Mouse (Mus musculus) olfactory bulb, adult 2 months (tissue): ENCODE results near the gene Mogat1. TPM values are rescaled to one million over a fixed set of nuclear protein-coding genes. Genes with fewer than 3 reads are reported as not detected.

Experiments used
- H3K27ac ChIP-seq: fragments of 200-500 bp; 2 replicates; pipeline ENCODE4 v1.5.1; 2012; ENCODE audit warnings: low read depth, low read length; ENCODE audit not compliant: insufficient read depth
- H3K4me1 ChIP-seq: fragments of 200-500 bp; 2 replicates; pipeline ENCODE4 v1.6.1; 2012; ENCODE audit warnings: low read length; ENCODE audit not compliant: control insufficient read depth, insufficient read depth
- H3K4me3 ChIP-seq: fragments of 200-500 bp; 2 replicates; pipeline ENCODE4 v1.5.1; 2012; ENCODE audit warnings: mild to moderate bottlenecking, low read depth, low read length, moderate library complexity; ENCODE audit not compliant: insufficient read depth
- CTCF ChIP-seq: fragments of 200-500 bp; IDR thresholded peaks from 2 replicates; pipeline ENCODE4 v1.5.1; 2012; ENCODE audit warnings: low read depth, mild to moderate bottlenecking, low read length, moderate library complexity; ENCODE audit not compliant: insufficient read depth
- POLR2A ChIP-seq: fragments of 200-500 bp; IDR thresholded peaks from 2 replicates; pipeline ENCODE4 v1.6.1; 2012; ENCODE audit warnings: mild to moderate bottlenecking, low read depth, low read length, moderate library complexity; ENCODE audit not compliant: insufficient read depth
- WGBS: fragments of 180-500 bp; shearing (Covaris S2); methylation state at CpG from one replicate; pipeline ENCODE4 v1.1.7; 2018; 5-methylcytosine and 5-hydroxymethylcytosine counted together
- polyA plus RNA-seq: library from polyadenylated mRNA; stranded (reverse); fragments of >200 nt; gene quantifications from 2 replicates; pipeline ENCODE4 v1.2.4, GENCODE M21; 2012; ENCODE audit warnings: low replicate concordance; ENCODE audit not compliant: missing spikeins, insufficient read depth, insufficient read length

The Mogat1 gene
- polyA plus RNA-seq, 1 experiment: not detected

- H3K27ac ChIP-seq: no peak overlapping the region
- 72% methylated on average over 2 of the region's 2 CpGs for WGBS
- no peaks in the 10 kb centered on the region for H3K4me1 ChIP-seq
- H3K4me3 ChIP-seq: no peak overlapping the region
- TF ChIP-seq CTCF: no peak
- no peak for TF ChIP-seq POLR2A
These were observed 56.2 kb downstream of the Mogat1 start for GRCm38 (mm10) chr1:78566963-78567362.

- WGBS: 49% methylated on average over 6 of the region's 6 CpGs
- TF ChIP-seq POLR2A (no peak), CTCF (no peak)
- Histone ChIP-seq H3K4me1 (no peaks in the 10 kb centered on the region), H3K27ac (no peak overlapping the region), H3K4me3 (no peak overlapping the region)
These were observed 56.6 kb downstream of the Mogat1 start for GRCm38 (mm10) chr1:78567421-78567820.

GRCm38 (mm10) chr1:78567834-78568507 is 57.2 kb downstream of the Mogat1 start:
- WGBS: 40% methylated on average over 8 of the region's 8 CpGs
- Histone ChIP-seq H3K4me1 (no peaks in the 10 kb centered on the region), H3K4me3 (no peak overlapping the region), H3K27ac (no peak overlapping the region)
- no peak for TF ChIP-seq CTCF
- no peak for TF ChIP-seq POLR2A

GRCm38 (mm10) chr1:78569617-78570016 is 58.8 kb downstream of the Mogat1 start:
- no peaks in the 10 kb centered on the region for H3K4me1 ChIP-seq
- H3K4me3 ChIP-seq: no peak overlapping the region
- 71% methylated on average over 5 of the region's 5 CpGs for WGBS
- H3K27ac ChIP-seq: no peak overlapping the region
- TF ChIP-seq CTCF: no peak
- TF ChIP-seq POLR2A: no peak

- no peaks in the 10 kb centered on the region; the same call in 1 of the 2 replicates for H3K4me1 ChIP-seq
- TF ChIP-seq CTCF (no peak), POLR2A (no peak)
- H3K27ac ChIP-seq: no peak overlapping the region
- 58% methylated on average over 2 of the region's 2 CpGs for WGBS
- H3K4me3 ChIP-seq: no peak overlapping the region
These were observed 74.3 kb downstream of the Mogat1 start for GRCm38 (mm10) chr1:78585080-78585479.

GRCm38 (mm10) chr1:78586986-78587385 is 76.2 kb downstream of the Mogat1 start:
- Histone ChIP-seq H3K4me1 (peaks cover 2% of the 10 kb centered on the region; the same call in 1 of the 2 replicates), H3K4me3 (no peak overlapping the region), H3K27ac (no peak overlapping the region)
- 49% methylated on average over 4 of the region's 4 CpGs for WGBS
- TF ChIP-seq CTCF: no peak
- no peak for TF ChIP-seq POLR2A

Other genes starting within 250 kb of the Mogat1 start
- not detected in 2 replicates for gene Sgpp2, start 200.6 kb upstream of the Mogat1 start, polyA plus RNA-seq
- gene Farsb, start 22.1 kb upstream of the Mogat1 start, polyA plus RNA-seq: not detected in 2 replicates
- not detected in 2 replicates for gene BC035947, start 1.2 kb downstream of the Mogat1 start, polyA plus RNA-seq
- gene Acsl3, start 146.8 kb downstream of the Mogat1 start, polyA plus RNA-seq: 297 TPM in 1 of 2 replicates, not detected in the other
- not detected in 2 replicates for gene Utp14b, start 147.0 kb downstream of the Mogat1 start, polyA plus RNA-seq